Mouse (Mus musculus) layer of hippocampus, adult 2 months (tissue): Measurements from ENCODE around the gene Cplx3. TPM values are rescaled to one million over a fixed set of nuclear protein-coding genes. Genes with fewer than 3 reads are reported as not detected.
A peak's percentile ranks its signal among the peaks of the same experiment; 100 is the strongest.

Experiments
- DNase-seq, 2 experiments: peaks; one replicate each; pipeline ENCODE4 v3.0.0; 2022; ENCODE audit warnings: low spot score in 2 of 2
- H3K27ac ChIP-seq: fragments of 200-600 bp; 2 replicates; pipeline ENCODE4 v1.8.1; 2022
- H3K4me3 ChIP-seq: fragments of 200-600 bp; 2 replicates; pipeline ENCODE4 v1.8.1; 2022; ENCODE audit warnings: mild to moderate bottlenecking
- CTCF ChIP-seq: fragments of 200-600 bp; conservative IDR thresholded peaks from 2 replicates; pipeline ENCODE4 v1.8.1; 2022; ENCODE audit warnings: antibody characterized with exemption, mild to moderate bottlenecking, moderate library complexity
- total RNA-seq, 2 experiments: library from RNA; stranded (reverse); gene quantifications; 2 replicates each; pipeline ENCODE4 v1.2.3; 2021

Cplx3 gene
- total RNA-seq, 2 experiments from 2014 or later, result 3.7 to 5.9 TPM

DNA sequence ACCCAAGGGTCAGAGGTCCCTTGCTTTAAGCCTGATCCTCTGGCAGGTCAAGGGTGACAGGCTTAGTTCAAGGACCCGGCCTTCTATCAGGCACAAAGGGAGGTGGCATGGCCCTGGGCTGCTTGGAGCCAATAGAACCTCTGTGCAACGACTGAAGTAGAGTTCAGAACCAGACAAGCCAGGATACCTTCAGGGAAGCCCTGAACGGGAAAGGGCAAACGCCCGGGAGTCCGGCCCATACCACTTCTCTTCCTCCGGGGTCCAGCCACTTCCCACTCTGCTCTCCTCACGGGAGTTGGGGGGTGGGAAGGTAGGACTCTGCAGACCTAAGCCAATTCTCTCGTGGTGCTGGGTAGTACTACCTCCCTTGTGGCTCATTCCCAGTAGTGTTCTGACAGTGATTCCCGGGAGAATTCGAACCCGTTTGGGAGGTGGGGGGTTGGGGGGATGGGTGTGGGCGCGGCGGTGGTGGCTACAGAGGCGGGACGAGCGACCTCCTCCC, 38.4 kb upstream of the Cplx3 start:
- TF ChIP-seq CTCF, result no peak
- peak overlapping the region; percentile 80 for H3K4me3 ChIP-seq
- H3K27ac ChIP-seq, result peak overlapping the region; percentile 93
- no peak for DNase-seq

DNA sequence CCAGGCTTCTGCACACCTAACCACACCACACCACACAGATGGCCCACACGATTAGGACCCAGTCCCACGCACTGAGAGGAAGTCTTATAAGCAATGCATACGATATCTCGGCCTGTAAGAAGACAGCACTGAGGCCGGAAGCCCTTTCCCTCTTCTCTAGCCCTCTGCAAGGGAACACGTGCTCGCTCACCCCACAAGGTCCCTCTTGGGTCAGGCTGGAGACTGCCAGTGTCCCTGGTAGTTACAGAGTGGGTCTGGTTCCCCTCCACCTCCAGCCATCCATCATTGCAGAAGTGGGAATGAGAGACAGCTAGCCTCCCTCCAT, 37.7 kb upstream of the Cplx3 start:
- no peak for TF ChIP-seq CTCF
- Histone ChIP-seq H3K4me3 (peak overlapping the region; percentile 80), H3K27ac (no peak overlapping the region)
- DNase-seq, result no peak

DNA sequence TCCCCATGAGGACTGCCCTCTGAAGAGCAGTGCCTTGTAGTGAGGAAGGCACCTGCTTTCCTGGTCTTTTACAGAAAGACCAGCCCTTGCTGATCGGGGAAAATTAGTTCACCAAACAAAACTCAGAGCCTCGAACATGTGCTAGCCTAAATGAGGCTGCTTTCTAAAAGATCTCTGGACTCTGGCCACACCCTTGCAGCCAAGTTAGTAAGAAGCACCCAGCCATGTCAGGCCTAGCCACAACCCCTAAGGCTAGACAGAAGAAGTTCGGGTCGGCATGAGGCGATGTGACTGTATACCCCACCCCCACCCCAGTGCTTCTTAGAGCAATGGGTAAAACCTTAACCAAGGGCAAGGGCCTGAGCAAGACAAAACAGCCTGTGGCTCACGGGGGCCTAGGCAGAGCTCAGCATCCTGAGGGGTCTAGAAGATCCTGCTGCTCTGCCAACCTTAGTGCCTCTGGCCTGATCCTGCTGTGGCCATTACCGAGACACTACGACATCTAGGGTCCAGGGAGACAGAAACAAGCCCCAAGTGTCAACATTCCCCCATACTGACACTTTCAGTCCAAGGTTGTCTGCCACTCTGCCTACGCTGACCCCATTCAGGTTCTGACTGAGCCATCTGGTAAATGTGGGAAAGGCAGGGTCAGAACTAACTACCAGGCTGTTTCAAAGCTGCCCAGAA, 37.2 kb upstream of the Cplx3 start:
- DNase-seq, result no peak
- Histone ChIP-seq H3K4me3 (peak overlapping the region; percentile 80; the same call in 1 of the 2 replicates), H3K27ac (peak overlapping the region; percentile 32; the same call in 1 of the 2 replicates)
- TF ChIP-seq CTCF, result no peak

DNA sequence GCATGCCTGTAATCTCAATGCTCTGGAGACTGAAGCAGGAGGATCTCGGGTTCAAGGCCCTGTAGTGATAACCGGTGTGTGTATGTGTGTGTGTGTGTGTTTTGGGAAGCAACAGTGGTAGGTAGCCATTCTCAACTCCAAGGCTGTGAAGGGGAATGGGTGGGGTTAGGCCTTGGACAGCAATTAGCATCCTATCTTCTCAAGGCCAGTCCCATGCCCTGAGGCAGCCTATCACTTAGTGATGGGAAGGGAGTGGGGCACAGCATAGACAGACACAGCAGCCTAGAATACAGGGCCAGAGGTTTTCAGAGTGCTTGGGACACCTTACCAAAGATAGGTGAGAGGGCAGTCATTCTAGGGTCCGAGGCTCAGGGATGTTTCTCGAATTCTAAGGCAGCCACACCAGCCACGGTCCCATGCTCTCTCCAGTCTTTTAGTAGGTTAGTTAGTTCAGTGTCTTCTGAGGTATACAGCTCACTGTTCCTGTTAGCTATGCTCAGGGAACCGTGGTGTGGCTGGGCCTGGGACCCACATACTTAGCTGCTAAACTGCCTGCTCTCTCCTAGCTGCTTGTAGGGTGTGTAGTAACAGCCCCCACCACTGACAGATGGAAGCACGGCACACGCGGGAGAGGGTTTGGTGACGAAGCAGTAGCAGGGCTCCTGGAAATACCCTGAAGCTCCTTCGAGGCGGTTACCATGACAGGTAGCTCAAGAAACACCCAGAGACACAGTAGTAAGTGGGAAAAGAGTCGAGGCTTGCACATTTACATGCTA, 35.9 kb upstream of the Cplx3 start:
- 0 out of 2 replicates have a peak overlapping the region, but pooled peaks have one; percentile 49 for H3K27ac ChIP-seq
- no peak for TF ChIP-seq CTCF
- DNase-seq, result no peak
- no peak overlapping the region for H3K4me3 ChIP-seq

DNA sequence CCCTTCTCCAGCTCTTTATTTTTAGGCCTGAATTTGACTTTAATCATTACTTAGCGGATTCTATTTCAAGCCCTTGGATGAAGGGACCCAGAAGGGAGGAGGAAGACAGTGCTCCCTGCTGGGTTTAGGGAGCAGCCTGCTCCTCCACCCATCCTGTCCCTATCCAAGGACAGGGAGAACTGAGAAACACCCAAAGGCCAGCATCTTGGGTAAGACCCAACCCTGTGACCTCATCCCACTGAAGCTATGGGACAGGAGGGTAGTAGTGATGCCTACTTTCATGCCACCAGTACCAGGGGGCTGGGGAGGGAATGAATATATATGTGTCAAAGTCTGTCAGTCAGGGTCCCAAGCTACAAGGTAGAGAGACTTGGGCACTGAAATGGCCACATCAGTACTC, 34.9 kb upstream of the Cplx3 start:
- DNase-seq, result no peak
- TF ChIP-seq CTCF, result no peak
- H3K4me3 ChIP-seq, result no peak overlapping the region
- peak overlapping the region; percentile 49 for H3K27ac ChIP-seq

DNA sequence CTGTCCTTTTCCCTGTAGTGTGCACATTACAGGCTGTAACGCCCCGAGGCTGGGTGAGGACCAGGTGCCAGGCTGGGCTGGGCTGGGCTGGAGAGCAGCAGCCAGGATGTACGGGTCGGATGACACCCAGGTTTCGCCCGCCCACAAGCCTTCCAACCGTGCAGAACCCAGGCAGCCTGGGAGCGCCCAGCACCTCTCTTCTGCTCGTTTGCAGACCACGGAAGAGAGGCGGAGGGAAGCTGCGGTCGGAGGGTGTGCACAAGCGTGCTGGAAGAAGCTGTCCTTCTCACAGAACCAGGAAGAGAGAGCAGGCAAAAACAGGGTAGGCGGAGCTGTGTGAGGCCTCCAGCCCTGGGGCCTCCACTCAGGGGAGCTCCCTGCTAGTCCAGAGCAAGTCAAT, 34.3 kb upstream of the Cplx3 start:
- no peak overlapping the region; the same call in 1 of the 2 replicates for H3K4me3 ChIP-seq
- TF ChIP-seq CTCF, result no peak
- peak overlapping the region; percentile 49; the same call in 1 of the 2 replicates for H3K27ac ChIP-seq
- DNase-seq, result no peak

DNA sequence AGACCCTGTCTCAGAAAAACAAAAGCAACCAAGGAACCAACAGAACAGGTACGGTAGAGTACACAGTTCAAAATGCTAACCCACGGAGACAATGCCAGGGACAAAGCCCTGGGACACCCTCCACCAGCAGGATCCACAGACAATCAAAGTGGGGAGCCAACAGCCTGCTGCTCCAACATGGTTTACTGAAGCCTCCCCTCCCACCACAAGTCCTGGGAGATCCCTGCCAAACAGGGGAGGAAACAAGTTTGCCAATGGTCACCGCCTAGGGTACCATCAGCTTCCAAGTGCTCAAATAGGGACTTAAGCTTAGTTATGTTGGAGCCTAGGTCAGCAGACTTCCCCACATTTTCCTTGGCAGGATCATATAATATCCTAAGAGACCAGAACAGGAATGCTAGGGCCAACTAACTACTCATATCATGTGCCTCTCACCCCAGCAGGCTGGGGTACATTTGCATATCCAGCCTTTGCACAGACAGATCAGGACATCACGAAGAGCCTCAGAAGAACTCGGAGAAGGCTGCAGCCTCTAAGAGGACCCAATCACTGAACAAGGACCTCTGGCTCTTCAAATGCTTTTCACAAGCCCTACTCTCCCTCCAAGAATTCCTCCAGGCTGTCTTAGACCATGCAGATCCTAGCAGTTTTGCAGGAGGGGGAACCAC, 33.7 kb upstream of the Cplx3 start:
- DNase-seq, result no peak
- TF ChIP-seq CTCF, result no peak
- H3K4me3 ChIP-seq, result no peak overlapping the region
- H3K27ac ChIP-seq, result peak overlapping the region; percentile 49; the same call in 1 of the 2 replicates

DNA sequence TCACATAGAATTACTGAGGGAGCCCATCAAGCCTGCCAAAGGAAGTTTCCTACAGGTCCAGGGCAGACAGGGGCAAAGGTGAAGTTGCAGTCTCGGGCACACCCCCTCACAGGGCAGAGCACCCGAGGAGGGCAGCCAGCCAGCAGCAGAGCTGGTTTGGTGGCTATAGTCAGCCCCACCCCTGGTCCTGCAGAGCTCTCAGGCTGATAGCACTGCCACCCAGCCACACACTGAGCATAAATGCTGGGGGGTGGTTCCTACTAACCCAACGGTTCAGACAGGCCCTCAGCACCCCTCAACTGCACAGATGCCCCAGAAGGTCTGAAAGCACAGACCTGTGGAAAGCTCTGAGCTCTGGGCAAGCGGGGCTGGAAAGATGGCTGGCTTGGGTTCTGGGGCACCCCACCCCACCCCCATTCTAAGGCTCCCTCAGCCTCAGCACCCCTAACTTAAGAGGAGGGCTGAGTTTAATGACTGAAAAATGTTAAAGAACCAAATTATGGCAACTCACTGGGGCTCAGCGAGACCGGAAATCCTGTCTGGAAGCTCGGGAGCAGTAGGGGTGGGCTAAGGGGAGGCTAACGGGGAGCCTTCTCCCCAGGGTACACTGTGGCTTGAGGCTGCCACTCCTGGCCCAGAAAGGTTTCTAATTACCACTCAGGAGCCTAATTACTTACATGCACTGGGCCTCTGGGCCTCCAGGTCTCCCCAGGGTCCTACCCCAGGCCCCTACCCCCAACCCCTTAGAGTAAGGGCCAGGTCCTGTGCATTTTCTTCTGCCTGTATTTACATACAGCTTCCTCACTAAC, 32.8 kb upstream of the Cplx3 start:
- no peak for DNase-seq
- no peak for TF ChIP-seq CTCF
- Histone ChIP-seq H3K4me3 (no peak overlapping the region), H3K27ac (peak overlapping the region; percentile 75)

DNA sequence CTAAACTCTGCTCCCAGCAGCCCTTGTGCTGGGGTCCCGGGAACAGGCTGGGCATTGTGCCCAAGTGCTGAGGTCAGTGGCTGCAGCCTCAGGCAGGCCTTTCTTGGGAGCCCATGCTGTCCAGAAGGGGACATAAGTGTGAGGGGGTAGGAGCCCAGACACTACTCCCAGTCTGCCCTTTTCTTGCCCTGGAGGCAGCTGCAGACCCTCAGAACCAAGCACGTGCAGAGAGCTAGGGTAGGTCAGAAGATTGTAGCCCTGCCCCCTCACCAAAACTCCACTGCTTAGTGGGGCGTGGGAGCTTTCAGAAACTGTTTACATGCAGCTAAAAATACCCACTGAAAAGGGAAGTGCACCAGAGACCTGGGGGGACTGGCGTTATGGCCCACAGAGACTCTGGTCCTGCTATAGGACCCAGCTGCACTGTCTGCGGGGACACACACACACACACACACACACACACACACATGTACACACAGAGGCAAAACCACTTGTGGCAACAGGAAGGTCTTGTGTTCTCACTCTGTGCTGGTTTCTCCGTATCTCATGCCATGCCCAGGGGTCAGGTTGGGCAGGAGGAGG, 31.8 kb upstream of the Cplx3 start:
- TF ChIP-seq CTCF, result no peak
- H3K27ac ChIP-seq, result peak overlapping the region; percentile 75
- H3K4me3 ChIP-seq, result no peak overlapping the region
- DNase-seq, result no peak

DNA sequence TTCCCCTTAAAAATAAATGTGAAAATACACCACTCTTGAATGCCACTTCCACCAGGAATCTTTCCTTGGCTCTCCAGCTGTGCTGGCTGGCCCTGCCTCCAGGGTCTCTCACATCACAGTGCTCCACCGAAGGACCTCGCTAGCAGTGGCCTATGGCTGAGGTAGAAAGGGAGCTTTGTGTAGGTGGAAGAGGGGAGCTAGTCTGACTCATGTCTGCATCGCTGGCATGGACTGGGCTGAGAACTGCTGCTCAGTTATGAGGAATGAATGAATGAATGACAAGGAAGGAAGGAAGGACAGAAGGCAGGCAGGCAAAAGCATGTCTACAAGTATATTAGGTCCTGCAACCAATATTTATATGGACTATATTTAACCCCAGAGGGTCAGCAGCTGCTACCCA, 31.2 kb upstream of the Cplx3 start:
- peak overlapping the region; percentile 75 for H3K27ac ChIP-seq
- no peak for DNase-seq
- H3K4me3 ChIP-seq, result no peak overlapping the region
- TF ChIP-seq CTCF, result no peak

DNA sequence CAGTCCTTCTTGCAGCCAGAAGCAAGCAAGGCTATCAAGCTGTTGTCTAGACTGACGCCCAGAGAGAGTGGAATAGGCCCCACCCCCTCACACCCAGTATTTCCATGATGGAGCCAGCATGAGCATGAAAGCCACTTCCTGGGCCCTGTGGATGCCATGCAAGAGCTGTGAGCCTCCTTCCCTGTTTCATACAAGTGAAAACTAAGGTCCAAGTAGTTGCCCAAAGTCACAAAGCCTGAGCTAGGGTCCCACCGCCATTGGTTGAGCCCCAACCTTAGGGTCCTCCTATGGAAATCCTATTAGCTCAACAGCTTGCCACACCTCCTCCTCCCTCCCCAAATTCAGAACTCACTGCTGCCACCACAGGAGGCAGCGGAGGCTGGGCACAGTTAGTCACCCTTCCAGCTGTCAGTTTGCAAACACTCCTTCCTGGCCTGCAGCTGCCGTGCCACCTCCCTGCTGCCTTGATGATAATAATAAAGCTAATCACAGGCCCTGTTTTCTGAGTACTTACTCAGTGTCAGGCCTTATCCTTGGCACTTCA, 27.5 kb upstream of the Cplx3 start:
- DNase-seq, result peak; percentile 55 to 60
- Histone ChIP-seq H3K4me3 (no peak overlapping the region), H3K27ac (peak overlapping the region; percentile 28; the same call in 1 of the 2 replicates)
- TF ChIP-seq CTCF, result peak; percentile 57

DNA sequence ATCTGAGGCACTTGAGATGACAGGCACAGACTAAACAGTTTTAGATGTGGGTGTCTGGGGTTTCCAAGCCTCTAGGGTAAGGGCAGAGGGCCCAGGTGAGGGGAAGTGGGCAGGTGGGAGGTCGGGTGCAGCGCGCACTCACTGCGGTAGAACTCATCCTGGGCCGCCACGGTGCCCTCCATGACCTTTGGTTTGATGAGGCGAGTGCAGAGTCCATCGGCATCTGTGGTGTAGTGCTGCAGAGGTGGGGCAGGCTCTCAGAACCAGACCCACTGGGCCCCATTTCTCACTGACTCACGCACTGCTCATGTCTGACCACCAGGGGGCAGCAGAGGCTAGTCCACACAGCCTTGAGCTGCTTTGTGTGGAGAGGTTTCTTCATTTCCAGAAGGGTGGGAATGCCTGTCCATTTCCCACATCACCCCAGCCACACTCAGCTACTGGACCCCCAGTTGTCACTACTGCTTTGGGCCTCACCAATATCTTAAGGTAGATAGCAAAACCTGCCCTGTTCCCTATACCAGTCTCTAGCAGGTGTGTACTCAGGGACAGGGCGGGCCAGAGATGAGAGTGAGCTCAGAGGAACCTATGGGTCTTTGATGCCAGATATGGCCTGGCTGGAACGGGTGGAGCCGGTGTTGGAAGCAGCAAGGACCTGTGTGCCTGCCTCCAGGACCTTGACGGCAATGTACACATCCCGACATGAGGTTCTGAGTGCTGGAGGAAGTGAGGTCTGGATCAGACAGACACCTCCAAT, 23.2 kb upstream of the Cplx3 start:
- Histone ChIP-seq H3K27ac (no peak overlapping the region), H3K4me3 (no peak overlapping the region)
- DNase-seq, result peak; percentile 76 to 89
- peak; percentile 98 for TF ChIP-seq CTCF
